Mouse (Mus musculus) heart, adult 2 months (tissue): Measurements from ENCODE around the gene Ttc1. TPM values are rescaled to one million over a fixed set of nuclear protein-coding genes. Genes with fewer than 3 reads are reported as not detected.

Source experiments
- DNase-seq, 2 experiments: peaks; one replicate each; pipeline ENCODE4 v3.0.0; 2021
- H3K27ac ChIP-seq: fragments of 200-600 bp; 2 replicates; pipeline ENCODE4 v1.8.1; 2022
- H3K27me3 ChIP-seq: fragments of 200-500 bp; 2 replicates; pipeline ENCODE4 v1.6.1; 2012; ENCODE audit warnings: mild to moderate bottlenecking, low read length, inconsistent platforms, mixed read lengths; ENCODE audit not compliant: control insufficient read depth, insufficient read depth
- H3K36me3 ChIP-seq: fragments of 200-500 bp; 2 replicates; pipeline ENCODE4 v1.6.1; 2012; ENCODE audit warnings: low read length, inconsistent platforms; ENCODE audit not compliant: control insufficient read depth, insufficient read depth
- H3K4me1 ChIP-seq: fragments of 200-500 bp; 2 replicates; pipeline ENCODE4 v1.6.1; 2011; ENCODE audit warnings: low read length; ENCODE audit not compliant: control insufficient read depth, insufficient read depth
- H3K4me3 ChIP-seq: fragments of 200-600 bp; 2 replicates; pipeline ENCODE4 v1.8.1; 2022
- H3K79me2 ChIP-seq: fragments of 200-500 bp; replicated peaks from 2 replicates; pipeline ENCODE4 v1.6.1; 2012; ENCODE audit warnings: mild to moderate bottlenecking, inconsistent platforms, low read length, moderate library complexity, mixed read lengths; ENCODE audit not compliant: control insufficient read depth, insufficient read depth
- H3K9ac ChIP-seq: fragments of 200-500 bp; 2 replicates; pipeline ENCODE4 v1.6.1; 2012; ENCODE audit warnings: low read depth, mild to moderate bottlenecking, control low read depth, inconsistent platforms, low read length, mixed read lengths
- CTCF ChIP-seq: fragments of 200-600 bp; IDR thresholded peaks from 2 replicates; pipeline ENCODE4 v1.8.1; 2022; ENCODE audit warnings: antibody characterized with exemption, mild to moderate bottlenecking, moderate library complexity
- EP300 ChIP-seq: fragments of 200-500 bp; IDR thresholded peaks from 2 replicates; pipeline ENCODE4 v1.6.1; 2011; ENCODE audit warnings: low read depth, low read length, control low read depth; ENCODE audit not compliant: insufficient read depth
- POLR2A ChIP-seq: fragments of 200-500 bp; IDR thresholded peaks from 2 replicates; pipeline ENCODE4 v1.6.1; 2011; ENCODE audit warnings: mild to moderate bottlenecking, low read depth, low read length, control low read depth; ENCODE audit not compliant: insufficient read depth
- WGBS: fragments of 180-500 bp; shearing (Covaris S2); methylation state at CpG from one replicate; pipeline ENCODE4 v1.1.7; 2018; 5-methylcytosine and 5-hydroxymethylcytosine counted together
- intact Hi-C: fragments of 180-260 bp; cut with DNase I; formaldehyde crosslinking; loops from one replicate; pipeline ENCODE4 v1.15.1; 2025
- polyA plus RNA-seq: library from polyadenylated mRNA; depleted of rRNA; stranded (reverse); fragments of >200 nt; gene quantifications from 2 replicates; pipeline ENCODE4 v1.2.3, GENCODE M21; 2012
- total RNA-seq, 2 experiments: library from RNA; stranded (reverse); gene quantifications; 2 replicates each; pipeline ENCODE4 v1.2.3; 2021

Gene Ttc1
- total and polyA plus RNA-seq, 3 experiments = 15.3 to 56.3 (median 47.5) TPM

GRCm38 (mm10) chr11:43723411-43723810 lies 24.4 kb downstream of the Ttc1 start:
- Histone ChIP-seq H3K4me1 (peaks cover 2% of the 10 kb centered on the region), H3K36me3 (no peaks in the 10 kb centered on the region), H3K79me2 (no peaks in the 10 kb centered on the region), H3K9ac (no peak overlapping the region), H3K27me3 (no peaks in the 10 kb centered on the region), H3K27ac (no peak overlapping the region), H3K4me3 (no peak overlapping the region)
- intact Hi-C loops = no loop called here
- WGBS = 91% methylated on average over 3 of the region's 3 CpGs
- TF ChIP-seq POLR2A = no peak
- no peak for TF ChIP-seq EP300
- TF ChIP-seq CTCF = no peak
- DNase-seq = no peak

GRCm38 (mm10) chr11:43712178-43712577 lies 35.6 kb downstream of the Ttc1 start:
- H3K27ac ChIP-seq = no peak overlapping the region
- no peaks in the 10 kb centered on the region for H3K27me3 ChIP-seq
- H3K36me3 ChIP-seq = peaks cover 8% of the 10 kb centered on the region; the same call in 1 of the 2 replicates
- no peak overlapping the region for H3K9ac ChIP-seq
- H3K4me3 ChIP-seq = no peak overlapping the region
- H3K4me1 ChIP-seq = no peaks in the 10 kb centered on the region
- no peaks in the 10 kb centered on the region for H3K79me2 ChIP-seq
- intact Hi-C loops = no loop called here
- whole genome bisulfite sequencing = 95% methylated on average over 4 of the region's 4 CpGs
- TF ChIP-seq CTCF (no peak), EP300 (no peak), POLR2A (no peak)
- DNase-seq = no peak

- Histone ChIP-seq H3K9ac (no peak overlapping the region), H3K79me2 (no peaks in the 10 kb centered on the region), H3K4me1 (peaks cover 3% of the 10 kb centered on the region), H3K27me3 (no peaks in the 10 kb centered on the region), H3K4me3 (no peak overlapping the region), H3K27ac (no peak overlapping the region), H3K36me3 (peaks cover 7% of the 10 kb centered on the region)
- TF ChIP-seq EP300 (no peak), POLR2A (no peak), CTCF (no peak)
- no peak for DNase-seq
- 44% methylated on average over 2 of the region's 2 CpGs for WGBS
- intact Hi-C loops = no loop called here
Measured at GRCm38 (mm10) chr11:43708409-43708808, 39.4 kb downstream of the Ttc1 start.

GRCm38 (mm10) chr11:43705751-43706150 lies 42.1 kb downstream of the Ttc1 start:
- Histone ChIP-seq H3K9ac (no peak overlapping the region), H3K4me3 (no peak overlapping the region), H3K27me3 (no peaks in the 10 kb centered on the region), H3K27ac (no peak overlapping the region), H3K4me1 (peaks cover 3% of the 10 kb centered on the region), H3K36me3 (peaks cover 9% of the 10 kb centered on the region), H3K79me2 (0 out of 2 replicates have a peak, but pooled peaks cover 1% of the 10 kb centered on the region)
- WGBS = 92% methylated on average over 10 of the region's 10 CpGs
- no peak for DNase-seq
- intact Hi-C loops = no loop called here
- TF ChIP-seq CTCF (no peak), EP300 (no peak), POLR2A (no peak)

- TF ChIP-seq CTCF = no peak
- TF ChIP-seq EP300 = no peak
- no peak for TF ChIP-seq POLR2A
- H3K4me3 ChIP-seq = no peak overlapping the region
- peaks cover 9% of the 10 kb centered on the region for H3K36me3 ChIP-seq
- 0 out of 2 replicates have a peak, but pooled peaks cover 1% of the 10 kb centered on the region for H3K79me2 ChIP-seq
- no peak for DNase-seq
- 45% methylated on average over 1 of the region's 1 CpGs for WGBS
- intact Hi-C loops = no loop called here
- H3K9ac ChIP-seq = no peak overlapping the region
- peaks cover 3% of the 10 kb centered on the region for H3K4me1 ChIP-seq
- peak overlapping the region; percentile 47 for H3K27ac ChIP-seq
- H3K27me3 ChIP-seq = no peaks in the 10 kb centered on the region
Measured at GRCm38 (mm10) chr11:43703552-43703951, 44.3 kb downstream of the Ttc1 start.

- no peak overlapping the region for H3K4me3 ChIP-seq
- H3K9ac ChIP-seq = no peak overlapping the region
- H3K27ac ChIP-seq = no peak overlapping the region
- no peak for DNase-seq
- H3K27me3 ChIP-seq = no peaks in the 10 kb centered on the region
- H3K4me1 ChIP-seq = peaks cover 3% of the 10 kb centered on the region
- H3K36me3 ChIP-seq = peaks cover 9% of the 10 kb centered on the region
- intact Hi-C loops = no loop called here
- H3K79me2 ChIP-seq = 0 out of 2 replicates have a peak, but pooled peaks cover 3% of the 10 kb centered on the region
- WGBS = 100% methylated on average over 3 of the region's 3 CpGs
- TF ChIP-seq CTCF (no peak), EP300 (no peak), POLR2A (no peak)
Measured at GRCm38 (mm10) chr11:43700291-43700690, 47.5 kb downstream of the Ttc1 start.
